Mouse (Mus musculus): ENCODE data around the gene Scn8a. TPM values are rescaled to one million over a fixed set of nuclear protein-coding genes. Genes with fewer than 3 reads are reported as not detected.

Gene Scn8a
- polyA plus RNA-seq, 1 experiment: not detected

GRCm38 (mm10) chr15:100838607-100839207, 31.0 kb upstream of the Scn8a start:
- H3K4me3 ChIP-seq (replicated peaks): no peak overlapping the region
- H3K4me1 ChIP-seq: no peaks in the 10 kb centered on the region
- peaks cover 41% of the 10 kb centered on the region for H3K27me3 ChIP-seq (replicated peaks)
- TF ChIP-seq FLI1 (IDR thresholded peaks at IDR 0.05; ENCODE audit: low read length) (no peak), GATA1 (IDR thresholded peaks at IDR 0.05; ENCODE audit: borderline replicate concordance, low read length) (no peak)
- no peaks in the 10 kb centered on the region for H3K36me3 ChIP-seq (replicated peaks; ENCODE audit: low read length)
- H3K9me3 ChIP-seq: peaks cover 19% of the 10 kb centered on the region

DNA sequence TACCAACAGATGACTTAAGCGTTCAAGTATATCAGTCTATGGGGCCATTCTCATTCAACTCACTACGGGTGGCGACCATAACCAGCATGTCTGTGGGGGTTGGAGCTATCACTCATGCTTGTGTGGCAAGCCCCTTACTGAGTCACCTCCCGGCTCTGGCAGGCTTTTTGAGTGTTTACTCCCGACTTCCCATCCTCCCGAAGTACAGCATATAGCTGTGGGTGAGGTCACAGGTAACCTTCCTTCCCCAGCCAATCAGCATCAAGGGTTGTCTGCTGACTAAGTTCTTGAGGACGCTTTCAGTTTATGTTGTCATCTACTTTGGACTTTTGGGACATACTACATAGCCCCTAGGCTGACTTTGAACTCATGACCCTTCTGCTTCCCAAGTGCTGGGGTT, 25.3 kb upstream of the Scn8a start:
- Histone ChIP-seq H3K27me3 (replicated peaks) (peaks cover 36% of the 10 kb centered on the region), H3K9me3 (peaks cover 16% of the 10 kb centered on the region), H3K4me3 (replicated peaks) (no peak overlapping the region), H3K36me3 (replicated peaks; ENCODE audit: low read length) (no peaks in the 10 kb centered on the region), H3K4me1 (0 out of 2 replicates have a peak, but pooled peaks cover 3% of the 10 kb centered on the region)
- TF ChIP-seq FLI1 (IDR thresholded peaks at IDR 0.05; ENCODE audit: low read length) (no peak), GATA1 (IDR thresholded peaks at IDR 0.05; ENCODE audit: borderline replicate concordance, low read length) (no peak)

GRCm38 (mm10) chr15:100845049-100845879, 24.4 kb upstream of the Scn8a start:
- Histone ChIP-seq H3K36me3 (replicated peaks; ENCODE audit: low read length) (no peaks in the 10 kb centered on the region), H3K27me3 (replicated peaks) (peaks cover 41% of the 10 kb centered on the region), H3K9me3 (peaks cover 21% of the 10 kb centered on the region), H3K4me1 (0 out of 2 replicates have a peak, but pooled peaks cover 3% of the 10 kb centered on the region), H3K4me3 (replicated peaks) (no peak overlapping the region)
- TF ChIP-seq FLI1 (IDR thresholded peaks at IDR 0.05; ENCODE audit: low read length) (no peak), GATA1 (IDR thresholded peaks at IDR 0.05; ENCODE audit: borderline replicate concordance, low read length) (no peak)

DNA sequence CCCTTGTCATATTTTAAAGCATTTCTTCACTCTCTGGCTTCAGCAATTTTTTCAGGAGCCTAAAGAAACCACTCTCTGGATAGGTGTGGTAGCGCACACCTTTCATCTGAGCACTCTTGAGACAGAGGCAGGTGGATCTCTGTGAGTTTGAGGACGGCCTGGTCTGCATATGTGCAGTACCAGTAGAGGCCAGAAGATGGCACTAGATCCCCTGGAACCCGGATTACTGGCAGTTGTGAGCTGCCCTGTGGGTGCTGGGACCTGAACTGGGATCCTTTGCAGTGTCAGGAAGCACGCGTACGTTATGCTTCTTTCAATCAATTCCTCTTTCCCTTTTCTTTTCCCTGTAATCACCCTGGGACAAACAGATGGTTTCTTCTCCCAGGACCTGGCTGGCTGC, 22.5 kb upstream of the Scn8a start:
- 0 out of 2 replicates have a peak, but pooled peaks cover 3% of the 10 kb centered on the region for H3K4me1 ChIP-seq
- peaks cover 32% of the 10 kb centered on the region for H3K27me3 ChIP-seq (replicated peaks)
- H3K4me3 ChIP-seq (replicated peaks): no peak overlapping the region
- peaks cover 21% of the 10 kb centered on the region for H3K9me3 ChIP-seq
- H3K36me3 ChIP-seq (replicated peaks; ENCODE audit: low read length): no peaks in the 10 kb centered on the region
- TF ChIP-seq GATA1 (IDR thresholded peaks at IDR 0.05; ENCODE audit: borderline replicate concordance, low read length) (no peak), FLI1 (IDR thresholded peaks at IDR 0.05; ENCODE audit: low read length) (no peak)

- Histone ChIP-seq H3K9me3 (no peaks in the 10 kb centered on the region; the same call in 1 of the 2 replicates), H3K4me1 (no peaks in the 10 kb centered on the region; the same call in 1 of the 2 replicates), H3K36me3 (replicated peaks; ENCODE audit: low read length) (no peaks in the 10 kb centered on the region), H3K4me3 (replicated peaks) (no peak overlapping the region), H3K27me3 (replicated peaks) (peaks cover 37% of the 10 kb centered on the region)
- TF ChIP-seq GATA1 (IDR thresholded peaks at IDR 0.05; ENCODE audit: borderline replicate concordance, low read length): no peak
- TF ChIP-seq FLI1 (IDR thresholded peaks at IDR 0.05; ENCODE audit: low read length): no peak
Measured at GRCm38 (mm10) chr15:100857586-100857985, 12.1 kb upstream of the Scn8a start.

DNA sequence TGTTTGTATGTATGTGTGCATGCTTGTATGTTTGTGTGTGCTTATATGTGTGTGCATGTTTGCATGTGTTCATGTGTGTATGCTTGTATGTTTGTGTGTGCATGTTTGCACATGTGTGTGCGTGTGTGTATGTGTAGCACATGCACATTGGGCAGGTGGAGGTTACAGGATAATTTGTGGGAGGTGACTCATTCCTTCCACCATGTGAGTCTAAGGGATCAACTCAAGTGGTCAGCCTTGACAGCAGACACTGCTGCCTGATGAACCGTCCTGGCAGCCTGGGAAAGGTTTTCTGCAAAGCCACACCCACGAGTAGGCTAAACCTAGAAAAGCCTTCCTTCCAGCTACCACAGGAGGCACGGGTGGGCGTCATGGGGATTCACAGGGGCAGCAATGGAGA, 8.8 kb upstream of the Scn8a start:
- Histone ChIP-seq H3K36me3 (replicated peaks; ENCODE audit: low read length) (no peaks in the 10 kb centered on the region), H3K4me1 (no peaks in the 10 kb centered on the region; the same call in 1 of the 2 replicates), H3K27me3 (replicated peaks) (peaks cover 39% of the 10 kb centered on the region), H3K4me3 (replicated peaks) (no peak overlapping the region), H3K9me3 (peaks cover 5% of the 10 kb centered on the region)
- TF ChIP-seq FLI1 (IDR thresholded peaks at IDR 0.05; ENCODE audit: low read length) (no peak), GATA1 (IDR thresholded peaks at IDR 0.05; ENCODE audit: borderline replicate concordance, low read length) (no peak)

DNA sequence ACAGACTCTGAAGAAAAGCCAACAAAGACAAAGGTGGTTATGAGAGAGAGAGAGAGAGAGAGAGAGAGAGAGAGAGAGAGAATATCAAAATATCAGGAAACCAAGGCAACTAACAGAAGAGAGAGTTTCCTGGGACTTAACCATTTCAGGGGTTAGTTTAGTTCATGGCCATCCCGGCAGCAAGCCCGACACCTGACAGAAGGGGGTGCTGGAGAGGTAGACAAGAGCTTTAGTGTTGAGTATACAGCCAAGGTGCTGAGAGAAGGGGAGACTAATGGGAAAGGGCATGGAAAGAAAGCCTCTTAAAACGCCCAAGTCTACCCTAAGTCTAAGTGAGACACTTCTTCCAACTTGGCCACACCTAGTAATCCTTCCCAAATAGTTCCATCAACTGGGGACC, 4.1 kb upstream of the Scn8a start:
- H3K4me1 ChIP-seq: peaks cover 6% of the 10 kb centered on the region
- no peak overlapping the region for H3K4me3 ChIP-seq (replicated peaks)
- peaks cover 20% of the 10 kb centered on the region for H3K9me3 ChIP-seq
- H3K36me3 ChIP-seq (replicated peaks; ENCODE audit: low read length): no peaks in the 10 kb centered on the region
- no peak for TF ChIP-seq FLI1 (IDR thresholded peaks at IDR 0.05; ENCODE audit: low read length)
- TF ChIP-seq GATA1 (IDR thresholded peaks at IDR 0.05; ENCODE audit: borderline replicate concordance, low read length): no peak
- H3K27me3 ChIP-seq (replicated peaks): peaks cover 52% of the 10 kb centered on the region

- TF ChIP-seq GATA1 (IDR thresholded peaks at IDR 0.05; ENCODE audit: borderline replicate concordance, low read length) (no peak), FLI1 (IDR thresholded peaks at IDR 0.05; ENCODE audit: low read length) (no peak)
- Histone ChIP-seq H3K27me3 (replicated peaks) (peaks cover 74% of the 10 kb centered on the region), H3K4me3 (replicated peaks) (peak overlapping the region; percentile 73), H3K4me1 (peaks cover 9% of the 10 kb centered on the region), H3K36me3 (replicated peaks; ENCODE audit: low read length) (no peaks in the 10 kb centered on the region), H3K9me3 (peaks cover 20% of the 10 kb centered on the region)
Measured at GRCm38 (mm10) chr15:100870001-100870774, 530 bp downstream of the Scn8a start.

GRCm38 (mm10) chr15:100870775-100871106, 1.1 kb downstream of the Scn8a start:
- Histone ChIP-seq H3K27me3 (replicated peaks) (peaks cover 77% of the 10 kb centered on the region), H3K4me3 (replicated peaks) (no peak overlapping the region), H3K36me3 (replicated peaks; ENCODE audit: low read length) (no peaks in the 10 kb centered on the region), H3K4me1 (peaks cover 9% of the 10 kb centered on the region), H3K9me3 (peaks cover 16% of the 10 kb centered on the region)
- TF ChIP-seq FLI1 (IDR thresholded peaks at IDR 0.05; ENCODE audit: low read length) (no peak), GATA1 (IDR thresholded peaks at IDR 0.05; ENCODE audit: borderline replicate concordance, low read length) (no peak)

Measured in megakaryocyte, embryonic 14.5 days (primary cell).